Mouse (Mus musculus) heart, adult 11 months (tissue): ENCODE measurements around the gene Orc3.
"Not testable (repeated sequence)": the region's sequence is repeated elsewhere in the genome, so short reads cannot be mapped to it uniquely, and the experiment has no call there.

Experiments used
- DNase-seq: peaks from one replicate; pipeline ENCODE4 v3.0.0; 2022

Gene Orc3

DNA sequence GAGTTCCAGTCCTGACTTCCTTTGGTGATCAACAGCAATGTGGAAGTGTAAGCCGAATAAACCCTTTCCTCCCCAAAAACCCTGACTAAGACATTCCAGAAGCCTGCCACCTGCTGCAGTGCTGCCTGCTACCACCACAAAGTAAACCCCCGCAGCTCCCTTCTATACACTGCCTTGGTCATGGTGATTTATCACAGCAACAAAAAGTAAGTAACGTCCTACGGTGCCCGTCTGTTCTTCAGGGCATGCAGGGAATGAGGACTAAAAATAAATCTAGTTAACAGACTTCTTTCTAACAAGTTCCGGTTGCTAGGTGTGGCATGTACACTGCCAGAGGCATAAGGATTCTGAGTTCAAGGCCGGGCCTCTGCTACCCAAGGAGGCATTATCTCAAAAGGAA lies 32.8 kb downstream of the Orc3 start:
- DNase-seq = no peak

- not testable (repeated sequence) for DNase-seq
These were observed 33.3 kb downstream of the Orc3 start for GRCm38 (mm10) chr4:34581489-34581888.

- no peak for DNase-seq
These were observed 35.5 kb downstream of the Orc3 start for GRCm38 (mm10) chr4:34579215-34579614.

- no peak for DNase-seq
These were observed 37.7 kb downstream of the Orc3 start for GRCm38 (mm10) chr4:34577028-34577427.

DNA sequence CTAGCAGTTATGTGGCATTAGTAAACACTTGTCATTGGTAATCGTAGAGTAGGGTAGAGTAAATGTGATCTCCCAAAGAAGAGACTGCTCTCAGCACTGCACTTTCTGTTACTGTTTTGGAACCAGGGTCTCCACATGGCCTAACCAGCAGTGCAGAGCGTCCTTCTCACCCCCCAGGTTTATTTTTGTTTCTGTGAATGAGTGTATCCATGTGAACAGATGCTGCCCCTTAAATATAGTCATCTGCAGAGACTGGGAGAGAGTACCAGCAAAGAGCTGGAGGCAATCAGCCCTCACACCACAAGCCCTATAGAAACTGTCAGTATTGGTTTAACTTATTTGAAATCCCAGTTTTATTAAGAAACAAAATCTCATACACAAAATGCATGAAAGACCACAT lies 41.9 kb downstream of the Orc3 start:
- no peak for DNase-seq

- DNase-seq = no peak
These were observed 48.5 kb downstream of the Orc3 start for GRCm38 (mm10) chr4:34566226-34566625.

- no peak for DNase-seq
These were observed 53.8 kb downstream of the Orc3 start for GRCm38 (mm10) chr4:34560971-34561370.

- no peak for DNase-seq
These were observed 58.6 kb downstream of the Orc3 start for GRCm38 (mm10) chr4:34556183-34556582.

- DNase-seq = no peak
These were observed 59.1 kb downstream of the Orc3 start for GRCm38 (mm10) chr4:34555604-34556003.

- no peak for DNase-seq
These were observed 60.1 kb downstream of the Orc3 start for GRCm38 (mm10) chr4:34554596-34554995.

GRCm38 (mm10) chr4:34551966-34552365 lies 62.8 kb downstream of the Orc3 start:
- no peak for DNase-seq

DNA sequence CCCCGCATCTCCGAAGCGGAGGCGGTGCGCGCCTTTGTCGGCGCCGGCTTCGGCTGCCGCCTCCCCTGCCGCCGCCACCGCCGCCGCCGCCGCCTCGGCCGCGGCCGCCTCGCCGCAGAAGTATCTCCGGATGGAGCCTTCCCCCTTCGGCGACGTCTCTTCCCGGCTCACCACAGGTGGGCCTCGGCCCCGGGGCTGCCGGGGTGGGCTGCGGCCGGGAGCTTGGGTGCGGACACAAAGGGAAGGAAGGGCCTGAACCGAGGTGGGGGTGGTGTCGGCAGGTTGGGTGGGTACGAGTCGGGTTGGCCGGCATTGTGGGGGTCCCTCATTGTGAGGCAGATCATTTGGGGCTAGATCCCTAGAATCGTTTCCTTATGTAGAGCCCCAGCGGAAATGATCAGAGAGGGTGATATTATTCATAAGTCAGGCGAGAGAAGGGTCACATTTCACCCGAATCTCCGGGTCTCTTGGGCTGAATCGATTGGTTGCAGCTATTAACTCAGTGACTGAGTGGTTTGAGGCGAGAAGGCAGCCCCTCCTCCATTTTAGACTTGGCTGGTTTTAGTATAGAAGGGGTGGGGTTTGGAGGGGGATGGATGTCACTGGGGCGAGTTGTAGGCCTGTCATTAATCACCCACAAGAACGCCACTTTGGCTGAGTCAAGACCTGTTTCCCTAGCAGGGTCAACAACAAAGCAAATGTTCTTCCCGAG lies 63.5 kb downstream of the Orc3 start:
- DNase-seq = peak; percentile 97

DNA sequence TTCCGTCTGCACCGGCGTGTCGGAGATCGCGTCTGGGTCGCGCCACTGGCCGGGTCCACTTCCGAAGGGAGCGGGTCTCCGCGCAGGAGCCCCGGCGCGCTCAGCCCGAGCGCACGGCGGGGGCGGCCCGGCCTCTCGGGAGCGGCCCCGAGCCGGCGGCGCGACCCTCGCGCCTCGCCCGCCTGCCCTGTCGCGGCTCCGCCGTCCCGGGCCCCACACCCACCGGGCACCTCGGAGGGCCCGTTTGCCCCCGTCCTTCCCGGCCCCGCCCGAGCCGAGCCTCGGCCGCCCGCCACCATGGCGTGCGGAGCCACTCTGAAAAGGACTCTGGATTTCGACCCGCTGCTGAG lies 64.0 kb downstream of the Orc3 start, which contains the start of gene Akirin2:
Akirin2 (plus strand) TSS at position 190 of the 350 bp plus-strand sequence.
- no peak for DNase-seq

DNA sequence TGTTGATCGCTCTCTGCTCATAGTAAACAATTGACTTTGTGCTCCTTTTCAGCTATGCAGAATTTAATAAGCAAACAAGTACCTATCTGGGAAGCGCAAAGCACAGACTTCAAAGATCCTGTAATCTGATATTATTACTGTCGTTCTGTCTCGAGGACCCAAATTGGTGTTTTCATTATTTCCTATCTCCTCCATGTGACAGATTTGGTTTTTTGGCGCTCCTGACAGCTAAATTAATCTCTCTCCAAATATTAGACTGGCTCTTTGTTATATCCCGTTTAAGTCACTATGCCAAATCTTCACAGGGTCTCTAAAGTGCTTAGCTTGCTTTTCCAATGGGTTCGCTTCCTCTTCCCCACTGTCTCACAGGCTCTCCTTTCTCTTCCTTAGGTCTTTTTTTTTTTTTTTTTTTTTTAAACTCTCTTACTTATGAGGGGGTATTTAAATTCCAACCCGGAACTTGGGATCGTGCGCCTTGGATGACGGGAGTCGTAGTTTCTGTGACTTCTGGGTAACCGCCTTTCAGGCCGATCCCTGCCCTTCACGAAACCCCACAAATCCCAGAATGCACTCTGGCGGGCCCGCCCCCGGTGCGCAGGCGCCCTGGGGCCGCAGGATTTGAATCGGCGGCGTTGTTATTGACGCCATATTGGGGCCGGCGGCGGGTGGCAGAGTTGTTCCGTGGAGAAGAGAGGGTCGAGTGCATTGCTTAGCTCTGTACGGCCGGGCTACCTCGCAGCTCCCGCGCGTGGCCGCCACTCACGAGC lies 64.6 kb downstream of the Orc3 start:
- DNase-seq = peak; percentile 100

GRCm38 (mm10) chr4:34529941-34530340 lies 84.8 kb downstream of the Orc3 start:
- DNase-seq = peak; percentile 37

DNA sequence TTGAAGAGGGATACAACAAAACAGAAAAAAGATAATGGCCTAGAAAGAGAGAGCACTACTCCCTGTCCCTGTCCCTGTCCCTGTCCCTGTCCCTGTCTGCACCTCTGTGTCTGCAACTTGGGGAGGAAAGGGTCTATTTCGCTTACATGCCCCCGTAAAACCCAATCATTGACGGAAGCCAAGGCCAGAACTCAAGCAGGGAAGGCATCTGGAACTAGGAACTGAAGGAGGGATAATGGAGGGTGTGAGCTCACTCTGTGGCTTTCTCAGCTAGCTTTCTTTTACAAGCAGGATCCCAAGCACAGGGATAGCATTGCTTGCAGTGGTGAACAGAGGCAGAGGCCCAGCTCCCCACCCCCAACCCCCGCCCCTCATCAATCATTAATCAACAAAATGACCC lies 85.4 kb downstream of the Orc3 start:
- peak; percentile 72 for DNase-seq

DNA sequence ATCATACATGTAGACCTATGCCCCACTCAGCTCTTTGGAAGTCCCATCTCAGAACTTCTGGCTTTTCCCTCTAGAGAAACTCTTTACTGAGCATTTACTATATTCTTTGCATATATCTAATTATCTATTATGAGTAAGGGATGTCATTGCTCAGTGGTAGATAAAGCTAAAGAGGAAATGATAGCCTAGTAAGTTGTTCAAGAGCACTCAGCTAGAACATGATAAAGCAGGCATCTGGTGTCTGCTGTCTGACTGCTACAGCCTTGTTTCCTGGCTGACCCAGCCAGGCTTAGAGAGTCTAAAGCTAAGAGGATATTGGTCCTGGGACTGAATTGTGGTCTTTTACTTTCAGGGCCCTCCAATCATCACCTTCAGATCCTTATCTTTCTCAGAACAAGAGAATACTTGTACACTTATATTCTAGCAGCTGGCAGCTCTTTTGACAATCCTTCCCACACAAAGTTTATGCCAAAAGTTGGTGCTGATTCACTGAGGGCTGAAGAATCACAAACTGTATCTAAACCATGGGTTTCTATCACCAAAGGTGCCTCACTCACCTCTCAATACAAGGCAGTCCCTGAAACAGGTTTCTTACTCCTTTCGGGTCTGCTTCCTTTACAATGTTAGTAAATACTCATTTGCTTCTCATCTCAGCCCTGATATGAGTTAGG lies 86.2 kb downstream of the Orc3 start:
- no peak for DNase-seq

DNA sequence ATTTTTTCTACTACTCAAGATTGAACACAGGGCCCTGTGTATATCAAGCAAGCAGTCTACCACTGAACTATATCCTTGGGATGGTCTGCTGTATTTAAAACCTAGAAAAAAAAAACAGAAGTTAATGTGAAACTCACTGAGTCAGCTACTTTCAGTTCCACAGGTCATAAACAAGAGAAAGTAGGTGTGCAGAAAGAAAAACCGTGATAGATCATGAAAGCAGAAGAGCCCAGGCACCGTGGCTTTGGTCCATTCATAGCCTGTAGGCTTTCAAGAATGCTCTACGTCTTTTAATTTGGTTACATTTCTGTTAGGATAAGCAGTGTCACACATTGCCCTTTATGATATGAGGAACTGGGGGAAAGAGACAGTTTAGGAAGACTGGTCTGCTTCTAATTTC lies 88.0 kb downstream of the Orc3 start:
- DNase-seq = peak; percentile 68

DNA sequence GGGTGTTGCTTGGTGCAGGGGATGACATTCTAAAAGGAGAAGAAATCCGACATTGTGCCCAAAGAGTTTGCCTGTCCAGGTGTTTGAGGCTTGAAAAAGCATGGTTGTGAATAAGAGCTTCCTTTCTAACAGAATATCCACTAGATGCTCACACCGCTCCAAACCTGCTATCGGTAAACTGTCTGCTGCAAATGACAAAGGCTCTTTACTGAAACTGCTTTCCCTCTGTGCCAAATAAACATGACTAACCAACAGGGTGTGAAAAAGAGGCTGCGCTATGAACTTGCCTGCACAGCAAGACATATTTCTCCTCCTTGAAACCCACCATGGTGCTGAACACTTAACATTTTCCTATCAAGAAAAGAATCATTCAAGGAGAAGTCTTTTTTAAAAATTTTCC lies 91.2 kb downstream of the Orc3 start:
- DNase-seq = no peak

DNA sequence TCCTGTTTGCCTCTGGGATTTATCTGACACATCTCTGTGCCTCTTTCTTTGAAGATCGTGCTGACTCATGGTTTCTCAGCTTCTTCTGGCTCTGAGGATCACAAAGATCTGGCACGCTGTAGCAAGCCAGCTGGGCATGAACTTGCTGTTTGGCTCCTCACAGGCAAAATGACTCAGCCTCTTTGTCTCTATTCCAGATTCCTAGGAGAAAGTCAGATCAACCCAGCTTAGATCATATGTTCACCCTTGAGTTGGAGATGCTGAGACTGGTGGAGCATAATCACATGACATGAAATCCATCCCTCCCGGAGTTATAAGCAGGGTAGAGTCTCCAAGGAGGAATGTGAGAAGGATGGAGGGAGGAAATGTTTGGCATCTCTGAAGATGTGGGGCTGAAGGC lies 91.9 kb downstream of the Orc3 start:
- DNase-seq = peak; percentile 93
